Mouse (Mus musculus) inflammation-experienced regulatory T-cells, adult 6 months (primary cell): Measurements from ENCODE around the gene Krtap9-3. TPM values are rescaled to one million over a fixed set of nuclear protein-coding genes. Genes with fewer than 3 reads are reported as not detected.
"Not testable (repeated sequence)": the region's sequence is repeated elsewhere in the genome, so short reads cannot be mapped to it uniquely, and the experiment has no call there.

Experiments
- ATAC-seq: one replicate; pipeline ENCODE4 v1.8.0; 2017
- polyA plus RNA-seq, 3 experiments: library from polyadenylated mRNA; unstranded; fragments of 100-300 nt; shearing (Covaris generic); gene quantifications; one replicate each; pipeline ENCODE4 v1.2.1; 2017

Krtap9-3 gene
- not detected for polyA plus RNA-seq

DNA sequence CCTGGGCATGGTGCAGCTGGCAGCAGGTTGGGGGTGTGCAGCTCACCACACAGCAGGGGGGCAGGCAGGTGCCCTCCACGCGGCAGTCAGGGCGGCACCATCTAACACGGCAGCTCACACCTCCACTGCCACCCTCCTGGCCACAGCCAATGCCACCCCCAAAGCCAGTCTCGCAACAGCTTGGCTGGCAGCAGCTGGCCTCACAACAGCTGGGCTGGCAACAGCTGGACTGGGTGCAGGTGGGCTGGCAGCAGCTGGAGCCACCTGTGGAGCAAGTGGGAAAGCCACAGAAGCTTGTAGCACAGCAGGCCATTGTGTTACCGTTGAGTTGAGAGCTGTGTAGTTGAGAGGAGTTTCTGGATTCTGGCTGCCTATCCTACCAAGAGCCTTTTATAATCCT, at the start of gene Krtap9-3:
Krtap9-3 (minus strand) TSS at position 364 of the 400 bp plus-strand sequence.
- ATAC-seq: not testable (repeated sequence)

DNA sequence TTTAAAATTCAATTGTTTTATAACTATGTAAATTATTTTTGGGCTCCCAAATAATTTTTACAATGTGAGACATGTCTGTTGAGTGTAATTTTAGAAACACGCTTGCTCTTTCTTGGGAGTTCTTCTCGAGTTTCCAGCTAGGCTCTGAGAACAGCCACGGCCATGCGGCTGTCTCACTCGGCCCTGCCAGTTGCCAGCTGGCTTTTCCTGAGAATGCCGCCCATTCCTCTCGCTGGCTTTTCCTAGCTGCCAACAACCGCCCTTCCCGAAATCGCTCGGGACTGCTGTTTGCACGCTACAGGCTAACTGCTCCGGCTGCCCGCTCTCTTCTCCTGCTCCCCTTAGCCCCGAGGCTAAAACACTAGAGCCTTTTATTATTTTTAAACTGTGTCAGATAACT, 48.5 kb upstream of the Krtap9-3 start:
- ATAC-seq: no peak

DNA sequence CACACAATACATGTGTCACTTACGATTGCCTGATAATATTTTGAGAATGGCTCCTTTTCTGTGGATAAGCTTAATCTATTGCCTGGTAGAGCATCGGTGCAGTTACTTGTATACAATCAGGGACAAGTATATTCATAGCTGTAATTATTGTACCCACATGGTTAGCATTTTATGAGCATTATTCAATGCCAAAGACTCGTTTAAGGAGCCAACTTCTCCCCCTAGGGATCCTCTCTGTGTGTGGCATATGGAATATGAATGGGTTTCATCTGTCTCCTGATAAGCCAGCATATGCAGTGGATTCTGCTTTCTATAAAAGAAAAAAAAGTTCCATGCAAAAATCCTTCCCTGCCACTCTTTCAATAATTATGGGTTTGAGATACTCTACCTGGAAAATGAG, 46.4 kb upstream of the Krtap9-3 start:
- no peak for ATAC-seq

DNA sequence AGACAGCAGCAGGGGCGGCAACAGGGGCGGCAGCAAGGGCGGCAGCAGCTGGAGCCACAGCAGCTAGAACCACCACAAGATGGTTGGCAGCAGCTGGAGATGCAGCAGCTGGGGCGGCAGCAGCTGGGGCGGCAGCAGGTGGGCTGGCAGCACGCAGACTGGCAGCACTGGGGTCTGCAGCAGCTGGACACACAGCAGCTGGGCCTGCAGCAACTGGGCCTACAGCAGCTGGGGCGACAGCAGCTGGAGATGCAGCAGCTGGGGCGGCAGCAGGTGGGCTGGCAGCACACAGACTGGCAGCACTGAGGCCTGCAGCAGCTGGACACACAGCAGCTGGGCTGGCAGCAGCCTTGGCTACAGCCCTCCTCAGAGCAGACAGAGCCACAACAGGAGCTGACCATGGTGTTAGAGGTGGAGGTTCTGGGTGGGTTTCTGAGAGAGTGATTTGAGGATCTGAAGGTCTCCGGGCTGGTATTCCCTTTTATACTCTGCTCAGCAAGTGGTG, 45.8 kb upstream of the Krtap9-3 start, which contains the start of gene Krtap4-7:
Krtap4-7 (minus strand) TSS at position 455 of the 505 bp plus-strand sequence.
- not testable (repeated sequence) for ATAC-seq

DNA sequence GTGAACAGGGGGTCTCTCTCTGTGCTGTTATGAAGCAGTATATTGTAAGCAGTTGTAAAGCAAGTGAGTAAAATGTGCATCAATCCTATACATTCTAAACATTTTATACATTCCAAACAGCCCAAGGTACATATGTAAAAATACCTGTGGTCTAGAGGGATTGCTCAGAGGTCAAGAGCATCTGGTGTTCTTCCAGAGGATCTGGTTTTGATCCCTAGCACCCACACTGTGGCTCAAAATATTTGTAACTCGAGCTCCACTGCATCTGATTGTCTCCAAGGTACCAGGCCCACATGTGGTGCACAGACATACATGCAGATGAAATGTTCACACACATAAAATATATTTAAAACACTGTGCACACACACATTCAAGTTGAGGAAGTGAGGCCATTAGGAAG, 43.0 kb upstream of the Krtap9-3 start:
- ATAC-seq: no peak

DNA sequence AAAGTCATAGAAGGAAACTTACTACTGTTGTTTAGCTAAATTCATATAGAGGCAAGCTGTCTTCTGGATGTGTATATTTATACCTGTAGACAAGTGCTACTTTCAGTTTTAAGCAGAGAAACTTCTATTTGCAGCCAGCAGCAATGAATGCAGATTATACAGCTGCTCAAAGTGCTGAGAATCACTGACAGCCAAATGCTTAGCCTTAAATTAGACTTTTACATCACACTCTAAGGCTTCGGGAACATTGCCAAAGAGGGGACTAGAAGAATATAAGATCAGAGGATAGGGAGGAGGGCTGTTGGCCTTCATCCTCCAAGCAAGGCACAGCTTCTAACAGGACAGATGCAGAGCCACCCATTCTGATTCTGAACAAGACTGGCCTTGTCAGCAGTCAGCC, 39.2 kb upstream of the Krtap9-3 start:
- ATAC-seq: no peak

DNA sequence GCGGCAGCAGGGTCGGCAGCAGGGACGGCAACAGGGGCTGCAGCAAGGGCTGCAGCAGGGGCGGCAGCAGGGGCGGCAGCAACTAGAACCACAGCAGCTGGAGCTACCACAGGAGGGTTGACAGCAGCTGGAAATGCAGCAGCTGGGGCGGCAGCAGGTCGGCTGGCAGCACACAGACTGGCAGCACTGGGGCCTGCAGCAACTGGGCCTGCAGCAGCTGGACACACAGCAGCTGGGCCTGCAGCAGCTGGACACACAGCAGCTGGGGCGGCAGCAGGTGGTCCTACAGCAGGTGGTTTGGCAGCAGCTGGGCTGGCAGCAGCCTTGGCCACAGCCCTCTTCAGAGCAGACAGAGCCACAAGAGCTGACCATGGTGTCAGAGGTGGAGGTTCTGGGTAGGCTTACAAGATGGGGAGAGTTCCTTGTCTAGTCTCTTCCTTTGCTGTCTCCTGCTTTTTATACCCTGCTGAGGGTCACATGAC, 36.8 kb upstream of the Krtap9-3 start, which contains the start of gene Krtap4-2:
Krtap4-2 (minus strand) TSS at position 432 of the 482 bp plus-strand sequence.
- no peak for ATAC-seq

DNA sequence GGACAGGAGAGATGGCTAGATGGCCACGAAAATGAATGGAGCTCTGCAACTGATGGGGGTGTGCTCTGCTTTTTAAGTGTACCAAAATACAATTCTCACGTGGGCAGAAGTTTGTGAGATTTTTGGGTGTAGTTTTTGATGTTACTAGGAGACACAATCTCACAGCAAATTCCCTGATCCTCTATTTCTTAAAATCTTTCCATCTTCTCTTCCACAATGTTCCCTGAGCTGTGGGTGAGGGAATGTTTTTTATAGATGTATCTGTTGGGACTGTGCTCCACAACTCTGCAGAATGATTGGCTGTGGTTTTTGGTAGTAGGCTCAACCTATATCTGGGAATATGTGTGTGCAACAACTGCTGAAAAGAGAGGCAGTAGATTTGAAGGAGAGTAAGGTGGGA, 35.4 kb upstream of the Krtap9-3 start:
- ATAC-seq: no peak

DNA sequence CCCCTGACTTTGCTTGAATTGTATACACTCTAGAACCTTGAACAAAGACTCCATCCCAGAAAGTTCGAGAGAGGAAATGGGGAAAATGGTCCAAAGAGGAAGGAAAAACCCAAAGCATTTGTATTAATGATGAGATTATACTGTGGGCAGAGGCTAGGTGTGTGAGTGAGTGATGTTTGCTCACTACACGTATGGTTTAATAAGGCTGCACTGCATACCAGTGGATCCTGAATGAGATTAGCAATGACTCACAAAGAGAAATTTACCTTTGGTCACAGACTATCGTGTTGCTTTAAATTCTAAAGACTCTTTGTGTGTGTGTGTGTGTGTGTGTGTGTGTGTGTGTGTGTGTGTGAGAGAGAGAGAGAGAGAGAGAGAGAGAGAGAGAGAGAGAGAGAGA, 33.0 kb upstream of the Krtap9-3 start:
- no peak for ATAC-seq

DNA sequence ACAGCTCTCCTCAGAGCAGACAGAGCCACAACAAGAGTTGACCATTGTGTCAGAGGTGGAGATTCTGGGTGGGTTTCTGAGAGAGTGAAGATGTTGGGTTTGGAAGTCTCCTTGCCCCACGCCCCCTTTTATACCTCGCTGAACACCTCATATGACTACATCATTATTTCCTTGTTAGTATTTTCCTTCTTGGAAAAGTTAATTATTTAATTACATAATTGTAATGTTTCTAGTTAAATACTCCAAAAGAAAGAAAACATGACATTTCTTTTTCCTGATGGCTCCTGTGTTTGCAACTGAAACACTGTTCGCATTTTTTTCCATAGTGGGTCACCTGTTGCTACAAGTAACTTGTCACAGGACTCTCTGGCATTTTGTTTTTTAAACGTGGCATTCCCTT, 30.2 kb upstream of the Krtap9-3 start, which contains the start of gene Krtap4-1:
Krtap4-1 (minus strand) TSS at position 101 of the 400 bp plus-strand sequence.
- ATAC-seq: no peak

DNA sequence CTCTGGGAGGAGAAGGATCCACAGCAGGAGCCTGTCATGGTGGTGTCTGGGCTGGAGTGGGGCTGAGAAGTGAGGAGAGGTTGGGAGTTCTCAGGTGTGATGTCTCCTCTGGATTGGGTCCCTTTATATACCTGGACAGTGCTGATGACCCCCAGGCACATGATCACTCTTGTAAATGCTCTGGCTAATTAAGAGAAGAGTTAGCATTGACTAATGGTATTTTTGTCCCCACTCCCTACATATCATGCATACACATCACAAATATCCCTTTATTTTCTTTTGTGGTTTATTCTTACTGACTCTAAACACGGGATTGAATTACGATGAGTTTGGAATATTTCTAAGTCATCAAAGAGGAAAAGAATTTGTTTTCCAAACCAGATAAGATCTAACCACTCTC, 22.4 kb upstream of the Krtap9-3 start, which contains the start of gene Gm11562:
Gm11562 (minus strand) TSS at position 101 of the 400 bp plus-strand sequence.
- no peak for ATAC-seq

DNA sequence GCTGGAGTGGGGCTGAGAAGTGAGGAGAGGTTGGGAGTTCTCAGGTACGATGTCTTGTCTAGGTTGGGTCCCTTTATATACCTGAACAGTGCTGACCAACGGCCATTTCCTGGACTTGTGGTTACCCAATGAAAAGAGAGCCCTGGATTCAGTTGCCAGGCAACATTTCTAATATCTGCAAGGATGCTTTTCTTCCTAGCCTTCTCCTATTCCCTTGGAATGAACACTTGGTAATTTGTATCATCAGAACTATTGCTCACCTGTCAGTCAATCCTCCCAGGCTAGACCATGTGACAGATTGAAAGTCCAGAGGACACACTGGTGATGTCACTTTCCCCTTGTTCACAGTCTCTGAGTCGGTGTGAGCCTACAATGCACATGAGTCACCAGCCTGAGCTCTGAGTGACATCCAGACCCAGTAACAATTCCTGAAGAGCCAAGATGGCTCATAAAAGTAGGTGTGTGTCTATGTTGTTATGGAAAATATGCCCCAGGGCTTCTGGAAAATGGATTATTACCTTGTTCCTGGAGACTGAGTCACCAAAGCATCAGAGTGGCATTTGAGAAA, 17.0 kb upstream of the Krtap9-3 start, which contains the start of gene Krtap2-4:
Krtap2-4 (minus strand) TSS at position 51 of the 568 bp plus-strand sequence.
- ATAC-seq: no peak

DNA sequence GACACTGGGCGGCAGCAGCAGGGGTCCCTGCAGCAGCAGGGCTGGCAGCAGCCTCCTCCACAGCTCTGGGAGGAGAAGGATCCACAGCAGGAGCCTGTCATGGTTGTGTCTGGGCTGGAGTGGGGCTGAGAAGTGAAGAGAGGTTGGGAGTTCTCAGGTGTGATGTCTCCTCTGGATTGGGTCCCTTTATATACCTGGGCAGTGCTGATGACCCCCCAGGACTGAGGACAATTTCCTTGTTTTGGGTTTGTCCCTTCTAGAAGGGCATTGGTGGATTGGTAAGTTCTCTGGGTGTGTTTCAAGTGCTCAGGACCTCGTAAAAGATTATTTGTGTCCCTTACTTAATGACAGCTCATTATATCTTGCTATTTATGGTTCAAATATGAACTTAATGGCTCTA, 12.2 kb upstream of the Krtap9-3 start, which contains the start of gene Gm11937:
Gm11937 (minus strand) TSS at position 101 of the 400 bp plus-strand sequence.
- not testable (repeated sequence) for ATAC-seq

DNA sequence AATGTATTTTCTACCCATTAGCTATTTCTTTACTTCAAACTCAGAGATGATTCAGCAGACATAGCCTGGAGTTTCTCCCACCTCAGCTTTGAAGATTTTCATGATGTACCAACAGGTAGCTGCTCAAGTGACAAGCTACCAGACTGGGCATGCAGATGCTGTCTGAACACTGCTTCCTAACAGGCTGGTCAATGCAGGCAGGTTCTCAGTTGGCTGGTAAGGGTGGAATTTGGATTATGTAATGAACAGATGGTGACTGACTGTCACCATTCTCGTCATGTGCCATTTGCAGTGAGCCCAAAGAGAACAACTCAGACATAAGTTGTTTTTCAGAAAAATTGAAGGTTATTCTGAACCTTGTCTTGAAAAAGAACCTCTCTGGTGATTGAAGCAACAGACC, 11.2 kb upstream of the Krtap9-3 start:
- no peak for ATAC-seq

DNA sequence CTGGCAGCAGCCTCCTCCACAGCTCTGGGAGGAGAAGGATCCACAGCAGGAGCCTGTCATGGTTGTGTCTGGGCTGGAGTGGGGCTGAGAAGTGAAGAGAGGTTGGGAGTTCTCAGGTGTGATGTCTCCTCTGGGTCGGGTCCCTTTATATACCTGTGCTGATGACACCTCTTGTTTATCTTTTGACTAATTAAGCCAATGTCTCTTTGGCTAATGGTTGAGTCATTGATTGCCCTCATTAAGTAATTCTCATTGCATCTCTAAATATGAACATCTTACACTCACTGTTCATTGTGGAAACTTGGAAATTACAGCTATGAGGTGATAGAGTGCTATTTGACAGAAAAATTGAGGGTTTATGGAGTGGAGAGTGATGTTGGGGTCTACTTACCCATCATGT, 5.3 kb upstream of the Krtap9-3 start, which contains the start of gene Gm11938:
Gm11938 (minus strand) TSS at position 101 of the 400 bp plus-strand sequence.
- ATAC-seq: not testable (repeated sequence)

DNA sequence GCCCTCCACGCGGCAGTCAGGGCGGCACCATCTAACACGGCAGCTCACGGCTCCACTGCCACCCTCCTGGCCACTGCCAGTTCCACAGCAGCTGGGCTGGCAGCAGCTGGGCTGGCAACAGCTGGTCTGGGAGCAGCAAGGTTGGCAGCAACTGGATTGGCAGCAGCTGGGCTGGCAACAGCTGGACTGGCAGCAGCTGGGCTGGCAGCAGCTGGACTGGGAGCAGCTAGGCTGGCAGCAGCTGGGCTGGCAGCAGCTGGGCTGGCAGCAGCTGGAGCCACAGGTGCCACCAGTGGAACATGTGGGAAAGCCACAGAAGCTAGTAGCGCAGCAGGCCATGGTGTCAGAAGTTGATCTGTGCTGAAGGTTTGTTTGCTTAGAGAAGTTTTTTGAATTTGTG, 6.9 kb downstream of the Krtap9-3 start, which contains the start of gene Krtap1-3:
Krtap1-3 (minus strand) TSS at position 359 of the 400 bp plus-strand sequence.
- no peak for ATAC-seq

DNA sequence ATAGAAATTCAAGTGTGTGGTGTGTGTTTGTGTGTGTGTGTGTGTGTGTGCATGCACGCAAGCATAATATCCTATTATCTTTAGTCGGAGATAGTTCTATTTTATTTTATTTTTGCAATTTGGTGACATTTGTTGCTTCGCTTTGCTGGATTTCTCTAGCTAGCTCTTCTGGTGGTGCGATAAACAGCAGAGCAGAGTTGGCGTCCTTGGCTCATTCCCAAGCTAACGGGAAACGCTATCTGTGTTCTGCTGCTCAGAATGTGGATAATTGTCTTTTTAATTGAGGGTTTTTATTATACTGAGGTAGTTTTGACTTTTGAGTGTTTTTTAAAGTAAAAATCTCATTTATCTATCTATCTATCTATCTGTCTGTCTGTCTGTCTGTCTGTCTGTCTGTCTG, 12.8 kb downstream of the Krtap9-3 start:
- no peak for ATAC-seq

DNA sequence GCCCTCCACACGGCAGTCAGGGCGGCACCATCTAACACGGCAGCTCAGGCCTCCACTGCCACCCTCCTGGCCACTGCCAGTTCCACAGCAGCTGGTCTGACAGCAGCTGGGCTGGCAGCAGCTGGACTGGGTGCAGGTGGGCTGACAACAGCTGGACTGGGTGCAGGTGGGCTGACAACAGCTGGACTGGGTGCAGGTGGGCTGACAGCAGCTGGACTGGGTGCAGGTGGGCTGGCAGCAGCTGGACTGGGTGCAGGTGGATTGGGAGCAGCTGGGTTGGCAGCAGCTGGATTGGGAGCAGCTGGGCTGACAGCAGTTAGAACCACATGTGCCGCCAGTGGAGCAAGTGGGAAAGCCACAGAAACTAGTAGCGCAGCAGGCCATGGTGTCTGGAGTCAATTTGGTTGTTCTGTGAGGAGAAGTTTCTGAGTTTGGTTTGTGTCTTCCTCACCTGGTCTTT, 14.6 kb downstream of the Krtap9-3 start, which contains the start of gene Krtap1-4:
Krtap1-4 (minus strand) TSS at position 410 of the 460 bp plus-strand sequence.
- ATAC-seq: no peak

DNA sequence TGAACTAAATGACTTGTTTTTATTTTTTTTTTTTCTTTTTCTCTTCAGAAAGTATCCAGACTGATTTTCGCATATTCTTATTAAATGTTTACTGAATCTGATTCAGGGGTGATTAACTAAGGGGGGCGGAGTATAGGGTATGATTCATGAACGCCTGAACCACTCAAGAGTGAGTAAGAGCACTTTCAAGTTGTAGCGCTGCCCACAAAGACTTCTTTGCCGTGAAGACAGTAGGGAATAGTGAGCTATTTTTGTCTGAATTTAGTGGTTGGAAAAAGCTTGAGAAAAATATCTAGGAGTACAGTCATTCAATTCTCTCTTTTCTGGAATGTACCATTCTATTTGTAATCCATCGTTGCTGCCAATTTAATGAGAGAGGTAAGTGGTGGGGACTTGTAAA, 16.3 kb downstream of the Krtap9-3 start:
- no peak for ATAC-seq

DNA sequence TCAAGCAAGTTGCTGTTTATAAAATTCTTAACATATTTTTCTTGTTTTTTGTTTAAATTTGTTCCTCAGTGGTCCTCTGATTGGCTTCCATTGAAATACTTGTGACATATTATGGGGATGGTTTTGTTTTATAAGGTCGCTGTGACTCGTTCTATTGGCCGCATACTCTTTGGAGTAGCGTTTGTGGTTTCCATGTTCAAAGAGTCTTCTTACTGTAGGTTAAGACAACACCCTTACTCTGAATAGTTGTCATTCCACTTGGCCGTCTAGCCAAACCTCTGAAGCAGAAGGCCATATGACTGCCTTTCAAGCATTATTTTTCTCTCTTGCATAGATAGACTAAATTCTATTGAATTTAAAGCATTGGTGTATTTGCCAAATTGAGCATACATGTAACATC, 16.9 kb downstream of the Krtap9-3 start:
- ATAC-seq: no peak

DNA sequence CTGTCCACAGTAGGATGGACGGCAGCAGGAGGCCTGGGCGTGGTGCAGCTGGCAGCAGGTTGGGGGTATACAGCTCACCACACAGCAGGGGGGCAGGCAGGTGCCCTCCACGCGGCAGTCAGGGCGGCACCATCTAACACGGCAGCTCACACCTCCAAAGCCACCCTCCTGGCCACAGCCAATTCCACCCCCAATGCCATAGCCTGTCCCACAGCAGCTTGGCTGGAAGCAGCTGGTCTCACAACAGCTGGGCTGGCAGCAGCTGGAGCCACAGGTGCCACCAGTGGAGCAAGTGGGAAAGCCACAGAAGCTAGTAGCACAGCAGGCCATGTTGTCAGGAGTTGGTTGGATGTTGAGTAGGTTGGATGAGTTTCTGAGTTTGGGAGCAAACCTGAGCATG, 17.3 kb downstream of the Krtap9-3 start, which contains the start of gene Krtap1-5:
Krtap1-5 (minus strand) TSS at position 381 of the 400 bp plus-strand sequence.
- ATAC-seq: no peak

DNA sequence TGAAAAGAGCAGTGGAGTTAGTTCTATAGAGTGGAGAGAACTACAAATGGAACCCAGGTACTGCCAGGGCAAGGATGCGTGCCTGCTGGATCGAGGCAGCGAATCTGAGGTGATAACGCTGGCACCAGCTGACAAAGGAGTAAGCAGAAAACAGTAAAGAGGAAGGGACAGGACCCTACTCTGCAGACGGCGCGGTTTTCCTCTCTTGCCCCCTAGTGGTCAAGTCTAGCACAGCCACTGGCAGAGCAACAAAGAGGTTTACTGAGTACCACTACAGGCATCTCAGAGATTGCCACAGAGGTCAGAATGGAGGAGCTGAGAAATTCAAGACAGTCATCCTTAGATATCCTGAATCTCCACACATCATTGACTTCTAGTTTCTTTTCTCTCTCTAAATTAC, 23.8 kb downstream of the Krtap9-3 start:
- no peak for ATAC-seq

DNA sequence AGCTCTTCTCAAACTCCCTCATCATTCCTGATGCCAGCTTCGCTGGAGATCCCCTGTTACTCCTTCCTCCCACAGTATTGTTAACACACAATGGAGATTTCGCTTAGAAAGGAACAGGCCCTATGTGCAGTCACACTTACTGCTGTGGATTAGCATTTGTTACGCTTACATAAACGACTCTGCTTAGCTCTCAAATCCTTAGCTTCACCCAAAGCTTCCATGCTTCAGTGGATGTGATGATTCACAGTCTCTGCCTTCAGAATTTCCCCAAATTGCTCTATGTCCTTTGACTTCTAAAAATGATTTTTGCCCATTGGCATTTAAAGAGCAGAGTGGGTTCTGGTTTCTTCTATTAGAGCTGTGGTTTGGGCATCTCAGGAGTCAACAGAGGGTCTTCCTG, 24.7 kb downstream of the Krtap9-3 start:
- ATAC-seq: no peak

DNA sequence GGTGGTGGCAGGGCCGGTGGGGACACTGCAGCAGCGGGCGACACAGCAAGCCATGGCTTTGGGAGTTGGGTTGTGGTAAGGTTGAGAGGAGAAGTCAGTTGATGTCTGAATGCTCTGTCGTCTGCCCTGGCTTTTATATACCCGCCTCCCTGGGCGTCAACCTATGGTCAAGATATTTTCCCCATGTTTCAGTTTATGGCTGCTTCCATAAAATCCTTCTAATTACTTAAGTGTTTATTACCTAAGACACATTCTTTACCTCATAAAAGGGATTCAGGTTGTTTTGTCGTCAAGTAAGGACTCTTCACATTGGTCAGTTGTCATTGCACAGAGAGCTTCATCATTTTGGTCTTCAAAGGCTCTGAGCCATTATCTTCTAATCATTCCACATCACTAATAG, 31.4 kb downstream of the Krtap9-3 start, which contains the start of gene Krtap3-1:
Krtap3-1 (minus strand) TSS at position 101 of the 400 bp plus-strand sequence.
- no peak for ATAC-seq
